Mouse (Mus musculus) hindbrain, embryonic 12.5 days (tissue): ENCODE measurements at regions not wholly inside any gene's neighbourhood (a gene's known extent, or its start where the extent isn't known, plus 50 kb on each side); places are given as distances from the start of the nearest gene placed in this dataset.
A peak's percentile ranks its signal among the peaks of the same experiment; 100 is the strongest.
"Not testable (repeated sequence)": the region's sequence is repeated elsewhere in the genome, so short reads cannot be mapped to it uniquely, and the experiment has no call there.

Experiments
- ATAC-seq: fragments of 200-750 bp; cut with Nextera tagmentation; 2 replicates; pipeline ENCODE4 v1.8.0; 2017; ENCODE audit warnings: moderate TSS enrichment; ENCODE audit not compliant: low FRiP score
- H3K27ac ChIP-seq: fragments of 300-500 bp; sonication (generic); 2 replicates; pipeline ENCODE4 v1.5.1; 2016; ENCODE audit warnings: mild to moderate bottlenecking
- H3K27me3 ChIP-seq: fragments of 300-500 bp; sonication (generic); 2 replicates; pipeline ENCODE4 v1.6.1; 2016; ENCODE audit warnings: mild to moderate bottlenecking
- H3K36me3 ChIP-seq: fragments of 300-500 bp; sonication (generic); 2 replicates; pipeline ENCODE4 v1.6.1; 2016; ENCODE audit warnings: mild to moderate bottlenecking
- H3K4me1 ChIP-seq: fragments of 300-500 bp; sonication (generic); 2 replicates; pipeline ENCODE4 v1.6.1; 2016
- H3K4me2 ChIP-seq: fragments of 300-500 bp; sonication (generic); replicated peaks from 2 replicates; pipeline ENCODE4 v1.6.1; 2016; ENCODE audit warnings: mild to moderate bottlenecking
- H3K4me3 ChIP-seq: fragments of 300-500 bp; sonication (generic); 2 replicates; pipeline ENCODE4 v1.5.1; 2016; ENCODE audit warnings: mild to moderate bottlenecking
- H3K9ac ChIP-seq: fragments of 300-500 bp; sonication (generic); 2 replicates; pipeline ENCODE4 v1.6.1; 2016; ENCODE audit warnings: mild to moderate bottlenecking, moderate library complexity
- H3K9me3 ChIP-seq: fragments of 300-500 bp; sonication (generic); replicated peaks from 2 replicates; pipeline ENCODE4 v1.6.1; 2016; ENCODE audit warnings: mild to moderate bottlenecking
- WGBS: fragments of 180-500 bp; shearing (Covaris S2); methylation state at CpG from one replicate; pipeline ENCODE4 v1.1.7; 2016; 5-methylcytosine and 5-hydroxymethylcytosine counted together

DNA sequence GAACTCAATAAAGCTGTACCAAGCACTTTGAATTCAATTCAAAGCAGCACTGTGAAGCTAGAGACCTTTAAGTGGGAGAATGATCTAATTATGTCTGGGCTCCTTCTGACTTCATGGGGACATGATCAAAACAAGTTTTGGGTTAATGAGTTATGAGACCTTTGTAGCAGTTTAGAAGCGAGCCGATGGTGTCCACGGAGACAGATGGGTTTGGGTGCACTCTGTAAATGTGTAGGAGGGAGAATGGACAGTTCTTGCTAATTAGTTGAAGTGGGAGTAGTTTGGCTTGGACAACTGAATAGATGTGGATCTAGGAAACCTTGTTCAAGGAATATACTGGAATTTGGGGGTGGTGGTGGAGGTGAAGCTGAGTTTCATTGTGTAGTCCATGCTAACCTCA, 186.3 kb upstream of the Cldn34b3 start:
- no peak overlapping the region for H3K4me2 ChIP-seq
- no peaks in the 10 kb centered on the region for H3K36me3 ChIP-seq
- H3K9ac ChIP-seq: no peak overlapping the region
- no peak overlapping the region for H3K27ac ChIP-seq
- 59% methylated on average over 3 of the region's 3 CpGs for WGBS
- no peak overlapping the region for H3K4me3 ChIP-seq
- H3K4me1 ChIP-seq: no peaks in the 10 kb centered on the region
- no peaks in the 10 kb centered on the region for H3K9me3 ChIP-seq
- no peaks in the 10 kb centered on the region for H3K27me3 ChIP-seq
- ATAC-seq: no peak

DNA sequence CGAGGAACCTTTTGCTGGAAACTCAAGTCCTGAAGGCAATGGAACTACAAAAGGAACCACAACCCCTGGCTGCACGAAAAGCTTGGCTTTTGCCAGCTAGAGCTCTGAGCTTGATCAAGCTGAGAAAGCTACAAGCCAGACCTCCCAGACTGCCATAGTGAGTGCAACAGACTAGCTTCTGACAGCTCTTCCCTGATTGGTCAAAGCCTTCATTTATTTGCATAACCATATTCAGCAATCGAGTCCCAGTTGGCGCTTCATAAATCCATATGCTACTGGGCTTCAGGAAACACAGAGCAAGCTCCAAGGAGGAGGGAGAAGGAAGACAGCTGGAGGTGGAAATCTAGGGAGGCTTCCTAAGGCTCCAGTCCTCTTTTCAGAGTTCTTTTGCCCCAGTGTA, 181.4 kb upstream of the Cldn34b3 start:
- Histone ChIP-seq H3K36me3 (no peaks in the 10 kb centered on the region), H3K4me3 (no peak overlapping the region), H3K9me3 (no peaks in the 10 kb centered on the region), H3K27ac (no peak overlapping the region), H3K4me1 (no peaks in the 10 kb centered on the region), H3K9ac (no peak overlapping the region), H3K27me3 (no peaks in the 10 kb centered on the region), H3K4me2 (no peak overlapping the region)
- whole genome bisulfite sequencing: 65% methylated on average over 4 of the region's 4 CpGs
- ATAC-seq: no peak

DNA sequence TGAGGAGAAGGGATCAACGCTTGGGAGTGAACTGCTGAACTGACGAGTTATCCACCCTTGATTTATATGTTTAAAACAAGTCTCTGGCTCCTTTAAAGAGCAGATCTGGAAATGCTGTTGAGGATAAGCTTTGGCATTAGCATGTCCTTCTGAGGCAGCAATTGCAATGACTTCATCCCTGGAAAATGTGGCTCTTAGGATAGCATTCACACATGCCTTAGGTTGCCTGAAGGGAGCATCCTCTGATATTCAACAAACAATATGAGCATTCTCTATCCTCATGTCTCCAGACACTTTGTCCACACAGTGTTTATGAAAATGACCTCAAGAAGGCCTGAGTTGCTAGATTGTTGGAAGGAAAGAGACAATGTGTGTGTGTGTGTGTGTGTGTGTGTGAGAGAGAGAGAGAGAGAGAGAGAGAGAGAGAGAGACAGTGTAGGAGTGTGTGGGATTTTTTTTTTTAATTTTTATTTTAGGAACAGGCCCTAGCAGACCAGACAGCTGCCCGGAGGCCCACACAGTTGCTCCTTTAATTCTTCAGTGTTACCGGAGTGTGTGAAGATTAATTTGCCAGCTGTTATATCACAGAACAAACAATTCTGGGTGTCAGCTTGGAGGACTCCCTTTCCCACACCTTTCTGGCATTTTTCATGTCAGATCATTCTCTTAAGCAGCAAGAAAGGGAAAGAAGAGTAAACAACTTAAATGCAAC, 153.2 kb upstream of the Cldn34b3 start:
- Histone ChIP-seq H3K27me3 (no peaks in the 10 kb centered on the region), H3K27ac (no peak overlapping the region), H3K9ac (no peak overlapping the region), H3K36me3 (no peaks in the 10 kb centered on the region), H3K4me3 (no peak overlapping the region), H3K9me3 (no peaks in the 10 kb centered on the region), H3K4me2 (no peak overlapping the region), H3K4me1 (no peaks in the 10 kb centered on the region)
- WGBS: 69% methylated on average over 4 of the region's 4 CpGs
- ATAC-seq: no peak

DNA sequence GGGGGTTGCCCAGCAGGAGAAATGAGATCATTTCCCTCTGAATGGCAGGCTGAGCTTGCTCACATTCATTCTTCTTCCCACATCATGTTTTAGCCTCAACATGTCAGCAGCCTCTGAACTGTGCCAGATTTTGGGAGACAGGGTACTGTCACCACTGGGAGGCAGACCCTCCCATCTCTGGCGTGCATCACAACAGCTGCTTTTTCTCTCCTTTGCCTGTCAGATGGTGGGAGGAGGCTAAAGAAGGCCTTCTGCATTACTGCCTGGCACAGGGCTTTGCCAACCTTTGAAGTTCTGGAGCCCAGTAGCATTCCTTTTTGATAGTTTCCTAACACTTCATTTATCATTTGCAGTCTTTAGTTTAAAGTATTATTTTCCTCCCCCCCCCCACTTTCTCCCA, 148.0 kb upstream of the Cldn34b3 start:
- no peaks in the 10 kb centered on the region for H3K4me1 ChIP-seq
- H3K27me3 ChIP-seq: no peaks in the 10 kb centered on the region
- H3K27ac ChIP-seq: no peak overlapping the region
- no peaks in the 10 kb centered on the region for H3K36me3 ChIP-seq
- H3K9ac ChIP-seq: no peak overlapping the region
- WGBS: 39% methylated on average over 1 of the region's 1 CpGs
- no peaks in the 10 kb centered on the region for H3K9me3 ChIP-seq
- no peak for ATAC-seq
- no peak overlapping the region for H3K4me2 ChIP-seq
- no peak overlapping the region for H3K4me3 ChIP-seq

DNA sequence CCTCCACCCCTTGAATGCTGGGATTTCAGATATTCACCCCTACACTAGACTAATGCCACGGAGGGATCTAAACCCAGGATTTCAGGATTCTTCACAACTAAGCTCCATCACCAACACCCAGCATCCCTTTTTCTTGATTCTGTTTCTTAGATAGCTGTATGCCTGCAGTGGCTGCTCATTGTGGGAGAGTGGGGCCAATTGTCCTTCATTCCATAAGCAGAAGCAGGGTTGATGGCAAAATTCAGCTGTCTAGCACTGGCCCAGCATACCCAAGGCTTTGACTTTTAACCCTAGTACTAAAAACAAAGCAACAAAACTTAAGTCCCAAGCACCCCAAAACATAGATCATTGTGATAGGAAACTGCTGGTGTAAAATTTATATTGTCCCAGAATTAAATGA, 147.5 kb upstream of the Cldn34b3 start:
- H3K9me3 ChIP-seq: no peaks in the 10 kb centered on the region
- no peak overlapping the region for H3K4me2 ChIP-seq
- ATAC-seq: no peak
- no peaks in the 10 kb centered on the region for H3K4me1 ChIP-seq
- no peaks in the 10 kb centered on the region for H3K27me3 ChIP-seq
- WGBS: 80% methylated on average over 1 of the region's 1 CpGs
- H3K36me3 ChIP-seq: no peaks in the 10 kb centered on the region
- no peak overlapping the region for H3K27ac ChIP-seq
- H3K9ac ChIP-seq: no peak overlapping the region
- no peak overlapping the region for H3K4me3 ChIP-seq

DNA sequence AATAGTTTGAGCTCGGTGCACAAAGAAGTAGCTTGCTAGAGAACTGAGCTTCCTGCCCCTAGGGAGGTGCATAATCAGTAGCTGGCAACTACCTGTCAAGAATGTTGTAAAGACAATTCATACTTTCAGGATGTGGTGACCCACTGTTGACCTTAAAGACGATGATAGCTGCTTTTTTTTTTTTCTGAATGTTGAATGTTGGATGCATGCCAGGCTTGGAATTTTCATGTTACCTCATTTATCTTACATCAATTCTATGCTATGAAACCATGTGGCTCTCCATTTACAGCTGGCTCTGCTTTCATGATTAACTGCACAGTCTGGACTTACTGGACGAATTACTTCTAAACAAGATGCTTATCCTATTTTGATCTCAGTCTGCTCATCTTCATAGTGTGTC, 143.2 kb upstream of the Cldn34b3 start:
- no peaks in the 10 kb centered on the region for H3K9me3 ChIP-seq
- 48% methylated on average over 3 of the region's 3 CpGs for WGBS
- H3K4me2 ChIP-seq: no peak overlapping the region

DNA sequence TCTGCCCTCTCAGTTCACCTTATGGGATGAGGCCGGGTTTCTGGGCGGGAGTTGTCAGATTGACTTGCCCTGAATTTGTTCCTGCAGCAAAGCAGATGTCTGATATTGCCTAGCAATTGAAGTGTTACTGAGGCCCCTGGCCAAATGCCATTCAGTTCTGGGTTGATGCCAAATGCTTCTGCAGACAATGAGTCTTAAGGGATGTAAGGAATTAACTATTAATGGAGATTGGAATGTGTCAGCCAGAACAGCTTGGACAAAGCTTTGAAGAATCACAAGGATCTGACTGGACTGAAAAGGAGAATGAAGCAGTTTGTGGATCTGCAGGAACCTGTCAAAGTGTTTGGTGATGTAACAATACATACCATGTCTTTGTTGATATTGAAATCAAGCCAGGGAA, 140.7 kb upstream of the Cldn34b3 start:
- peak; percentile 56; the same call in 1 of the 2 replicates for ATAC-seq
- Histone ChIP-seq H3K4me2 (no peak overlapping the region), H3K9ac (no peak overlapping the region), H3K27me3 (no peaks in the 10 kb centered on the region), H3K4me3 (no peak overlapping the region), H3K9me3 (no peaks in the 10 kb centered on the region), H3K27ac (no peak overlapping the region), H3K4me1 (no peaks in the 10 kb centered on the region), H3K36me3 (no peaks in the 10 kb centered on the region)
- 51% methylated on average over 2 of the region's 2 CpGs for WGBS

More for the DNA sequence above, 143.2 kb upstream of the Cldn34b3 start:
- H3K27me3 ChIP-seq: no peaks in the 10 kb centered on the region
- H3K27ac ChIP-seq: no peak overlapping the region
- ATAC-seq: no peak
- no peak overlapping the region for H3K9ac ChIP-seq
- H3K4me1 ChIP-seq: no peaks in the 10 kb centered on the region
- no peaks in the 10 kb centered on the region for H3K36me3 ChIP-seq
- H3K4me3 ChIP-seq: no peak overlapping the region

DNA sequence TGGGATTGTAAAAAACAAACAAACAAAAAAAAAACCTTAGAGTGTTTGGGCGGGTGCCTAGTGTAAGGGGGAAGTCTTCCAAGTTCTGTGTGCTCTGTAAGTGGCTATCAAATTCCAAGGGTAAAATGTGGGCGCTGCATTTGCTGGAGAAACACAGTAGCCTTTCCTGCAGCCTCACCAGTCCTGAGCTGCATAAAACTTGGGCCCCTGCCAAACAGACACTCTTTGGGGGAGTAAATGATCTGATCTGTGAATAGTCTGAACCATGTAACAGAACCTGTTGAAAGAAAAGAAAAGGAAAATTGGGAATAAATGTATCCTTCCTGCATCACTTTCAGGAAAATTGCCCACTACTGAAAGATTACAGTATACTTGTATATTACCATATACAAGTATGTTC, 126.4 kb upstream of the Cldn34b3 start:
- Histone ChIP-seq H3K4me2 (no peak overlapping the region), H3K27me3 (no peaks in the 10 kb centered on the region), H3K4me3 (no peak overlapping the region), H3K9ac (no peak overlapping the region), H3K4me1 (no peaks in the 10 kb centered on the region), H3K27ac (no peak overlapping the region), H3K36me3 (no peaks in the 10 kb centered on the region), H3K9me3 (no peaks in the 10 kb centered on the region)
- no peak for ATAC-seq
- 57% methylated on average over 2 of the region's 2 CpGs for WGBS

DNA sequence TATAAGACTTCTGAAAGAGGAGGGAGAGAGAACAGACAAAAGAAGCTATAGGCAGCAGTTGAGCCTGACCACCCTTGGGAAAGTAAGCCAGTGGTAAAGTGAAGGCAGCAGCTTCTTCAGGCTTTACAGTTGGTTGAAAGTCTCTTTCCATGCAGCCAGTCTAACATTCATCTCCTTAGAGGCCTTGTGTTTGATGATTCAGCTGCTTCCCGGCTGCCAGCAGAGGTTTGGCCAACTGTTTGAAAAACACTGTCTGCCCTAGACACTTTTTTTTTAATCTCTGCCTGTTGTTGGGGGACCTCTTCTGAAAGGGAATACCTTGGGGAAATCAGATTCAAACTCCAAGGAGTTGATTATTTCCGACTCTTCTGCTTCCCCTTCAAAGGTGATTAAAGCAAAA, 123.1 kb upstream of the Cldn34b3 start:
- H3K27me3 ChIP-seq: no peaks in the 10 kb centered on the region
- no peak overlapping the region for H3K9ac ChIP-seq
- H3K9me3 ChIP-seq: no peaks in the 10 kb centered on the region
- no peaks in the 10 kb centered on the region for H3K4me1 ChIP-seq
- H3K27ac ChIP-seq: no peak overlapping the region
- no peak overlapping the region for H3K4me2 ChIP-seq
- H3K4me3 ChIP-seq: no peak overlapping the region
- WGBS: 79% methylated on average over 2 of the region's 2 CpGs
- no peaks in the 10 kb centered on the region for H3K36me3 ChIP-seq
- no peak for ATAC-seq

DNA sequence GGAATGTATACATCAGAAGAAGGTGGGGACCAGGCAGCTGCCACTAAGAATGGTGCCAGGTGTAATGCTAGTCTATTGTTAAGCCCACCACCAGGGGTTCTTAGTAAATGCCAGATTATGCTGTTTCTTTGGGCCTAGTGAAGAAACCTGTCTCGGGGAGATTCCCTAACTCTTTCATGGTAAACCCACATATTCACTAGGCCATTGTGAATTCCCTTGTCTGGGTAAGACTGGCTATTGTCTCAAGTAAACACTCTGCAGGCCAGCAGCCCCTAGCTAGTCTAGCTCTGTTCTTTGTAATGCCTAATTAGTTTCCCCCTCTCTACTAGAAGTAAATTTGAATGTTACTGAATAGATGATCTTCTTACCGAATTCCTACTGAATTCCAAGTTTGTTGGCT, 89.3 kb upstream of the Cldn34b3 start:
- H3K27ac ChIP-seq, ATAC-seq, H3K4me2 ChIP-seq, H3K9me3 ChIP-seq, H3K4me1 ChIP-seq, H3K9ac ChIP-seq, H3K4me3 ChIP-seq, H3K27me3 ChIP-seq, H3K36me3 ChIP-seq: not testable (repeated sequence)
- WGBS: 68% methylated on average over 2 of the region's 2 CpGs

DNA sequence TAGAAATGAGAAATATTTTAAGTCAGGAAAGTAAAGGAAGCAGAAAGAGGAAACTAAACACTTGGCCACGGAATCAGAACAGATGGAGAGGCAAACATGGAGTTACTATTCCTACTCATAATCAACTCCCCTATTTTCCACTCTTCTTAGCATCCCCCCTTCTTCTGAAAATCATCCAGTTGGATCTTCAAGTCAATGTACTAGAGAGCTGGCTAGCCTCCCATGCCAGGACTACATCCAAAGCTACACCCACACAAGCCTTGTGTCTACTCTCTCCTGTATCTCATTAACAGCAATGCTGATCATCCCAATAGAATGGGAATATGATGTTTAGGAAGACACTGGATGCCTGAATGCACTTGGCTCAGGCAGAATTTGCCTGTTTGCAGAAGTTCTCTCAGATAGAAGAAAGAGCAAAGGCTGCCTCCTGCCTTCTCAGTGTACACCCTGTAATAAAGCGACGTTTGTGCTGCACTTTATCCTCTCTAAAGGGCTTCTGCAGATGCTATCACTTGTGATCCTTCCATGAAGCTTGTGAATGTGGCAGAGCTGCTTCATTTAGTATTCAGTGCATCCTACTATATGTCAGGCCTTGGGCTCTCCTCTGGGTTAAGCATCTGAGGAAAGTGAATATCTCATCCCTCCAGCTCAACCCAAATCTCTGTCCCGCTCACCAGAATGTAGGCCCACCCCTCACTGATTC, 82.5 kb upstream of the Cldn34b3 start:
- Histone ChIP-seq H3K4me1 (no peaks in the 10 kb centered on the region), H3K4me3 (no peak overlapping the region), H3K4me2 (no peak overlapping the region), H3K36me3 (no peaks in the 10 kb centered on the region), H3K9me3 (no peaks in the 10 kb centered on the region), H3K9ac (no peak overlapping the region), H3K27ac (no peak overlapping the region), H3K27me3 (no peaks in the 10 kb centered on the region)
- ATAC-seq: no peak
- 84% methylated on average over 4 of the region's 4 CpGs for WGBS

DNA sequence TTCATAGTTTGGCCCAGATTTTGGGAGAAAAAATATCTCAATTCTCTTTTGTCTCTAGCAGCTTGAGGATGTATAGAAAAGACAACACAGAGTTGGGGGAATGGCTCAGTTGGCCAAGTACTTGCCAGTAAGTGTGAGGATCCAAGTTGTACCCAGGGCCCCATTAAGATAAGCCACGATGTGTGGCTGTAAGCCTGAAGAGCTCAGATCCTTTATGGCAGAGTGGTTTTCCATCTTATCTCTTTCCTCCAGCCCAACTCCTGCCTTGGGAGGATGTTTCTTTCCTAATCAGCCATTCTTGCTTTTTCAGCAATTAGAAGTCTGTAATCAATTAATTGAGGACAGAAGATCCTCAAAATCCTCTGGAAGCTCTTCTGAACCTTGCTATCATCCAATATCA, 63.5 kb upstream of the Cldn34b3 start:
- Histone ChIP-seq H3K27ac (no peak overlapping the region), H3K36me3 (no peaks in the 10 kb centered on the region), H3K4me2 (no peak overlapping the region), H3K4me1 (no peaks in the 10 kb centered on the region), H3K9me3 (no peaks in the 10 kb centered on the region), H3K9ac (no peak overlapping the region), H3K27me3 (no peaks in the 10 kb centered on the region), H3K4me3 (no peak overlapping the region)
- no peak for ATAC-seq
- 78% methylated on average over 1 of the region's 1 CpGs for WGBS

DNA sequence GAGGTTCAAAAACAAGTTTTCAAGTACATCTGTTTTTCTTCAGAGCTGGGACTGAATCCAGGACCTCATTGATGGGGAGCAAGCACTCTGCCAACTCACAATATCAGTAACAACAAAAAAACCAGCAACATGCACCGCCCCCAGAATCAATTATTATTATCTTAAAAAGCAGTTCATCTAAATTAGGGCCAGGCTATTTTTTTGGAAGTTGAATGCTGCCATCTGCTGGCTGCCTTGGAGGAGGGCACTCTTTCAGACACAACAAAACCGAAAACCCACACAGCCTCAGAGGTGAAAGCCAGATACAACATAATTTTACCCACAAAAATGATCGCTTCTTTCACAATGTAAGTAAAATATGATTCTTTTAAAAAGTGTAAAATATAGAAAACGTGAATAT, 62.7 kb upstream of the Cldn34b3 start:
- Histone ChIP-seq H3K9ac (no peak overlapping the region), H3K9me3 (no peaks in the 10 kb centered on the region), H3K4me2 (no peak overlapping the region), H3K27ac (no peak overlapping the region), H3K27me3 (no peaks in the 10 kb centered on the region), H3K36me3 (no peaks in the 10 kb centered on the region), H3K4me3 (no peak overlapping the region), H3K4me1 (no peaks in the 10 kb centered on the region)
- 28% methylated on average over 4 of the region's 4 CpGs for WGBS
- ATAC-seq: no peak
